Mouse (Mus musculus) kidney, adult 2 months (tissue): ENCODE data around the gene Zfp598.
"Not testable (repeated sequence)": the region's sequence is repeated elsewhere in the genome, so short reads cannot be mapped to it uniquely, and the experiment has no call there.

ENCODE experiments used
- CTCF ChIP-seq: fragments of 200-500 bp; conservative IDR thresholded peaks from 2 replicates; pipeline ENCODE4 v1.5.1; 2011; ENCODE audit warnings: low read depth, mild to moderate bottlenecking, control low read depth, low read length, moderate library complexity, mixed read lengths; ENCODE audit not compliant: insufficient read depth, insufficient read length
- POLR2A ChIP-seq: fragments of 200-500 bp; IDR thresholded peaks from one replicate; pipeline ENCODE4 v1.6.1; 2011; ENCODE audit warnings: low read depth, low read length, control low read depth

- TF ChIP-seq POLR2A, CTCF: not testable (repeated sequence)
These were observed 2.5 kb upstream of the Zfp598 start for GRCm38 (mm10) chr17:24667011-24667410.
